Mouse (Mus musculus): ENCODE results near the gene Naxd. TPM values are rescaled to one million over a fixed set of nuclear protein-coding genes. Genes with fewer than 3 reads are reported as not detected.

Gene Naxd
- 3.1 and 3.9 TPM in 2 replicates for polyA plus RNA-seq (2012)

DNA sequence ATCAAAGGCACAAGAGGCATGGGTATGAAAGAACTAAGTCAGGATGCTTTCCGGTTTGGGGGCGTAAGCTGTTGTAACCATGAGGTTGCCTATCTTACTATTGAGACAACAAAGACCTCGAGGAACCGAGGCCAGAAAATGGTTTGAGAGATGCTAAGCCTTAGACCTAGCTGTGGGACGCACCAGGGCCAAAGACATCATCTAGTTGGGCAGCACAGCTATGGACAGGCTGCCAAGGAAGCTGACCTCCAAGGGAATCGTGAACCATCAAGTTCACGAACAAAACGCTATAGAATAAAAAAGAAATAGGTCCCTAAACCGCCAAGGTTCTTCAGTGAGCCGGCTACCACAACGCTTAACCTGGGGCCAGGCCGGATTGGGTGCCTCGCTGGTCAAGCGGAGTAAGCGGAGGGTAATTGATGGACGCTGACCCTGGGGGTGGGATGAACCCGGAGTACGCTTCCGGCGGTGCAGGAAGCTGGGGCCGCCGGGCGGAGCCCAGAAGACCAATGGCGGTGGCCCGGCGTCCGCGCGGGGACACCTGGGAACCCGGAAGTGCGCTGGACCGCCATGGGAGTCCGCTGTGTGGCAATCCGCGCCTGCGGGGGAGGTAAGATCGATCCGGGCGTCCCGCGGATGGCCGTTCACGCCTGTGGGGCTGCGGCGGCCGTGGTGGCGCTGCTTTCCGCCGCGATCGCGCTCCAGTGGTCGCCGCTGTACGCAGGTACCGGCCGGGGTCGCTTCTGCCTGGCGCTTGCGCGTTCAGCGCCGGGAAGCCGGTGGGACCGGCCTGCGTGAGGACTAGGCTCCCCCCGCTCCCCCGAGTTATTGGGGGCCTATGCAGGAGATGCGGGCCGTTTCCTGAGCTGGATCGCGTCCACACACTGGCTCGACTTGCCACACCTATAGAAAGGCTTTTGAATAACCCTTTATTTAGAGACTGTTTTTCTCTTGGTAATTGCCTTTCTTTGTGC lies at the start of gene Naxd:
Gene Naxd, plus strand, starts transcription at position 490 of the 974 bp plus-strand sequence.
- Histone ChIP-seq H3K9me3 (ENCODE audit: control insufficient read depth, low read length) (no peaks in the 10 kb centered on the region; the same call in 1 of the 2 replicates), H3K27me3 (ENCODE audit: control insufficient read depth) (peaks cover 14% of the 10 kb centered on the region), H3K4me3 (replicated peaks) (peak within 1 kb of the TSS; percentile 78), H3K4me1 (ENCODE audit: control insufficient read depth) (peaks cover 40% of the 10 kb centered on the region), H3K36me3 (ENCODE audit: control insufficient read depth) (peaks cover 22% of the 10 kb centered on the region)
- TF ChIP-seq GATA1 (IDR thresholded peaks at IDR 0.05; ENCODE audit: low read length), result no peak
- TF ChIP-seq TAL1 (IDR thresholded peaks at IDR 0.05; ENCODE audit: low read length), result no peak

DNA sequence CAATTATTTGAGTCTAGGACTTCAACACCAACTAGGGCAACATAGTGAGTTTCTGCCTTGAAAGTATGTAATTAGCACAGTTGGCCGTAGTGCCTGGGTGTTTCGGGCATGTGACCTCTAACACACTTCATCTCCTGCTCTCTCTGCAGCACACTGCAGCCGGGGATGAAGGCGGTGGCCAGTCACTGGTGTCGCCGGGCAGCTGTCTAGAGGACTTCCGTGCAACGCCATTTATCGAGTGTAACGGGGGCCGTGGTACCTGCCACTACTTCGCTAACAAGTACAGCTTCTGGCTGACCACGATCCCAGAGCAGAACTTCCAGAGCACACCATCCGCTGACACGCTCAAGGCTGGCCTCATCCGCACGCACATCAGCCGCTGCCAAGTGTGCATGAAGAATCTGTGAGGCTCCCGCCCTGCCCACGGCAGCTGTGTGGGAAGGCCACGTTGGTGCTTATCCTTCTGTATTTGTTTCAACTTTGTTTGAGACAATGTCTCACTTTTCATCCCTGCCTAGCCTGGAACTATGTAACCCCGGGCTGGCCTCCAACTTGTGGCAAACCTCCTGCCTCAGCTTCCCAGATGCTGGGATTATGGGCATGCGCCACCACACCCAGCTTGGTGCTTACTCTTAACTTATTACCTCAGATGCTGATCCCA lies 49.3 kb upstream of the Naxd start:
- no peaks in the 10 kb centered on the region for H3K9me3 ChIP-seq (ENCODE audit: control insufficient read depth, low read length)
- peaks cover 3% of the 10 kb centered on the region; the same call in 1 of the 2 replicates for H3K36me3 ChIP-seq (ENCODE audit: control insufficient read depth)
- TF ChIP-seq TAL1 (IDR thresholded peaks at IDR 0.05; ENCODE audit: low read length), result no peak
- peaks cover 20% of the 10 kb centered on the region for H3K4me1 ChIP-seq (ENCODE audit: control insufficient read depth)
- no peaks in the 10 kb centered on the region for H3K27me3 ChIP-seq (ENCODE audit: control insufficient read depth)
- no peak overlapping the region for H3K4me3 ChIP-seq (replicated peaks)

DNA sequence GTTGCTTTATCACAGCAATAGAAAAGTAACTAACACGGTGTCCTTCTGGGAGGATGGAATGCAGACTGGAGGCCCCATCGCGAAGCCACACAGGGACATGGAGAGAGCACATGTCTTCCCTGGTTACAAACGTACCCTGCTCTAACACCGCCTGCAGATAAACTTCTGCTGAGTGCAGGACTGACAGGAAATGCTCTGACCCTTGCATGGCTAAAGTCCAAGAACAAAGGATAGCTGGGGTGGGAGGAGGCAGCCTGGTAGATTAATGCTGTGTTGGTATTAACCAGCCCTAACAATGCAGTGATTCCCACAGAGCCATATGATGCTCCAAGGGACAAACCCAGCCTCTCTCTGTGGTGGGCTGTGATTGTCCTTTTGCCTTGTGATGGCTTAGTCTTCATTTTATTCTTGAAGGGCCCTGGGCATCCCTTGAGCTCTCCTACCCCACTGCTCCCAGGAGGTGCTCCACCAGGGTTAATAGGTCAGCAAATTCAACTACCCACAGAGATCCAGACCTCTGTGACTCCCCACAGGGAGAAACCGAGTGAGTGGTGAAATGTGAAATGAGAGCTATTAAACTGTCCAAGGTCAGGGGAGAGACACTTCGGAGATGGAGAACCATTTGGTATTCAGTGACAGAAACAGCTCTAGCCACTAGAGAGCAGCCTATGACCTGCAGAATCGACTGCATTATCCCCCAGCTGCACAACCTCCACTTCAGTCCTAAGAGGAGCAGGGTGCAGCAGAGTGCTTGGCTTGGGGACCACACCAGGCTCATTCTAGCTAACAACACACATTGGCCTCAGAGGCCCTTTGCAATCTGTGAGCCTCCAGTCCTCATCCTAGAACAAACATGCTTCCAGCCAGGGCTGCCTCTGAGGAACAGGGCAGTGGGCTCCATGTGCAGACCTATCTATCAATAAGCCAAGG lies 46.9 kb upstream of the Naxd start:
- H3K27me3 ChIP-seq (ENCODE audit: control insufficient read depth), result no peaks in the 10 kb centered on the region
- TF ChIP-seq GATA1 (IDR thresholded peaks at IDR 0.05; ENCODE audit: low read length) (no peak), TAL1 (IDR thresholded peaks at IDR 0.05; ENCODE audit: low read length) (no peak)

DNA sequence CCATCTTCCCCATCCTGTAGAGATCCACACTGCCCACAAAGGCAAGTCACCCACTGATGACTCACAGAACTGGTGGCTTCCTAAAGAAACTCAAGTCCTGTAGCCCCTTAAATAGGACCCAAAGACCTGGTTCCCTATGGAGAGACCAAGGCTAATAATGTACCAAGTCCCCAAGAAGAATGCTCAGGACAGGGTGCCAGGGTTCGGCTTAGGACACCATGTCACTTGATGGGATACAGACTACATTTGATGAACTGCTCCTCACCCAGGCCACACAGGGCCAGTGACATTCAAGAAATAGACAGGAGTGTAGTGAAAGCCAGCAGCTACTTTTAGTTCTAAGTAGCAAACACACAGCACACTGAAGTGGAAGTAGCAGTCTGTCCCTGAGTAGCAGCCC lies 45.2 kb upstream of the Naxd start:
- Histone ChIP-seq H3K27me3 (ENCODE audit: control insufficient read depth) (no peaks in the 10 kb centered on the region), H3K9me3 (ENCODE audit: control insufficient read depth, low read length) (no peaks in the 10 kb centered on the region), H3K36me3 (ENCODE audit: control insufficient read depth) (no peaks in the 10 kb centered on the region; the same call in 1 of the 2 replicates), H3K4me3 (replicated peaks) (no peak overlapping the region), H3K4me1 (ENCODE audit: control insufficient read depth) (no peaks in the 10 kb centered on the region)
- TF ChIP-seq TAL1 (IDR thresholded peaks at IDR 0.05; ENCODE audit: low read length) (no peak), GATA1 (IDR thresholded peaks at IDR 0.05; ENCODE audit: low read length) (no peak)

More for the DNA sequence above, 46.9 kb upstream of the Naxd start:
- H3K4me1 ChIP-seq (ENCODE audit: control insufficient read depth), result no peaks in the 10 kb centered on the region
- no peaks in the 10 kb centered on the region for H3K9me3 ChIP-seq (ENCODE audit: control insufficient read depth, low read length)
- H3K36me3 ChIP-seq (ENCODE audit: control insufficient read depth), result peaks cover 3% of the 10 kb centered on the region; the same call in 1 of the 2 replicates
- no peak overlapping the region for H3K4me3 ChIP-seq (replicated peaks)

DNA sequence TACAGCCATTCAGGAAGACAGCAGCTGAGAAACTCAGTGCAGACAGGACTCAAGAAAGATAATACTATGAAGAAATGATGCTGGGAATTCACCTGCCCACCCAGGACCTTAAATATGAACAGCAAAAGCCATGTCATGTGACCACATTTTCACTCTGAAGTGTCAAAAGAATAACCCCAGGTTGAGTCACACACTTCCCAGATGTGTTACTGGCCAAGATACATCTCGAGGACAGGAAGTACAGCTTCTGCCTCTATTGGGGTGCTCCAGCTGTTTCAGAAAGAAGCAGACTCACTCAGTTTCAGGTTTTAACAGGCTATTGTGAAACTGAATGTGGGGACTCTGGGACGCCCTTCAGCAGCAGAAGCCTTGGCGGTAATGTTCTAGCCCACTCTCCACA lies 44.7 kb upstream of the Naxd start:
- H3K4me3 ChIP-seq (replicated peaks), result no peak overlapping the region
- H3K9me3 ChIP-seq (ENCODE audit: control insufficient read depth, low read length), result no peaks in the 10 kb centered on the region
- no peaks in the 10 kb centered on the region; the same call in 1 of the 2 replicates for H3K36me3 ChIP-seq (ENCODE audit: control insufficient read depth)
- TF ChIP-seq GATA1 (IDR thresholded peaks at IDR 0.05; ENCODE audit: low read length), result no peak
- TF ChIP-seq TAL1 (IDR thresholded peaks at IDR 0.05; ENCODE audit: low read length), result no peak
- no peaks in the 10 kb centered on the region for H3K4me1 ChIP-seq (ENCODE audit: control insufficient read depth)
- H3K27me3 ChIP-seq (ENCODE audit: control insufficient read depth), result no peaks in the 10 kb centered on the region

DNA sequence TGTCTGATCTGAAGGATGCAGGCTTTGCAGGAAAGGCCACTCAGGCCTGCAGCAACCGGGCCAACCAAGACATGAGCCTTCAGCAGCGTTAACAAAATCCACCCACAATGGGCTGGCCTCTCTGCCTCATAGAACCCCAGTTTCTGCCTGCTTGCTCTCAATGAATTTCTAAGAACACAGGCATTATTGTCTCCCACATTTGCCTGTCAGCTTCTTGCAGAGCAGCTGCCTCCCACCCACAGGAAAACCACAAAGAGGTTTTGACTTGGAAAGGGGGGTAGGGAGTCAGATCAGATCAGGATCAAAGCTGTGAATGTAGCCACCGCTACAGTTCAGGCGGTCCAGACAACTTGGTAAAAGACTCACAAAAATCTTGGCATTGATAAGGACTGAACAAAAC lies 44.3 kb upstream of the Naxd start:
- no peak overlapping the region for H3K4me3 ChIP-seq (replicated peaks)
- TF ChIP-seq GATA1 (IDR thresholded peaks at IDR 0.05; ENCODE audit: low read length), result no peak
- TF ChIP-seq TAL1 (IDR thresholded peaks at IDR 0.05; ENCODE audit: low read length), result no peak

DNA sequence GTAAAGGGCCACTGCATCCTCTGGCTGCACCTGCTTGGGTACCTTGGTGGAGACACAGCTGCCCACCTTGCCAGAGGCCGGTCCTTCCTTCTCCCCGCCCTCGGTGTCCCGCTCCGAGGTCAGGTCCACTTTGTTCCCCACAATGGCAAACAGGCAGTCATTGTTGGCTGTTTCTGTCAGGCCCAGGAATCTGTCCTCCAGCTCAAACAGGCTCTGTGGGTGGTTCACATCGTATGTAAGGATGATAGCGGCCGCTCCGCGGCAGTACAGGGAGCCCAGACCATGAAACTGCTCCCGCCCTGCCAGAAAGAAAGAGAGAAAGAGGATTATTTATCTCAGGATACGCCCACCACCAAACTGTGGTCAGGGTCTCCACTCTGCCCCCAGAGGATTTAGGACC lies 43.1 kb upstream of the Naxd start:
- TF ChIP-seq TAL1 (IDR thresholded peaks at IDR 0.05; ENCODE audit: low read length) (no peak), GATA1 (IDR thresholded peaks at IDR 0.05; ENCODE audit: low read length) (no peak)
- H3K9me3 ChIP-seq (ENCODE audit: control insufficient read depth, low read length), result no peaks in the 10 kb centered on the region
- H3K4me1 ChIP-seq (ENCODE audit: control insufficient read depth), result peaks cover 2% of the 10 kb centered on the region
- no peaks in the 10 kb centered on the region for H3K27me3 ChIP-seq (ENCODE audit: control insufficient read depth)
- H3K4me3 ChIP-seq (replicated peaks), result no peak overlapping the region
- H3K36me3 ChIP-seq (ENCODE audit: control insufficient read depth), result no peaks in the 10 kb centered on the region; the same call in 1 of the 2 replicates

More for the DNA sequence above, 44.3 kb upstream of the Naxd start:
- Histone ChIP-seq H3K4me1 (ENCODE audit: control insufficient read depth) (no peaks in the 10 kb centered on the region; the same call in 1 of the 2 replicates), H3K36me3 (ENCODE audit: control insufficient read depth) (no peaks in the 10 kb centered on the region; the same call in 1 of the 2 replicates), H3K9me3 (ENCODE audit: control insufficient read depth, low read length) (no peaks in the 10 kb centered on the region), H3K27me3 (ENCODE audit: control insufficient read depth) (no peaks in the 10 kb centered on the region)

DNA sequence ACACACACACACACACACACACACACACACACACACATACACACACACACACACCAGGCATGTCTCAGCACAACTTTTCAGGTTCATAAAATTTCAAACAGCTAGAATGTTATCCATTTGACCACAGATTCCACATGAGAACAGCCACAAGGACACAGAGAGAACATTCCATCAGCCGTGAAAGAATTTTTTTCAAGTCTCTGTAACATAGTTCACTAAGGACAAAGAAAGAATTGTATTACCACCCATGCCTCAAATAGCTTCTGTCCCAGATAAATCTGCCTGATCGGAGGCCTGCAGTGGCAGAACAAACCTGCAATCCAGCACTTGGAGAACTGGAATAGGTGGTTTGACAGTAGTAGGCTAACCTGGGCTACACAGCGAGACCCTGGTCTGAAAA lies 40.0 kb upstream of the Naxd start:
- Histone ChIP-seq H3K9me3 (ENCODE audit: control insufficient read depth, low read length) (no peaks in the 10 kb centered on the region), H3K4me1 (ENCODE audit: control insufficient read depth) (peaks cover 2% of the 10 kb centered on the region), H3K36me3 (ENCODE audit: control insufficient read depth) (no peaks in the 10 kb centered on the region; the same call in 1 of the 2 replicates), H3K4me3 (replicated peaks) (no peak overlapping the region), H3K27me3 (ENCODE audit: control insufficient read depth) (no peaks in the 10 kb centered on the region)
- no peak for TF ChIP-seq GATA1 (IDR thresholded peaks at IDR 0.05; ENCODE audit: low read length)
- no peak for TF ChIP-seq TAL1 (IDR thresholded peaks at IDR 0.05; ENCODE audit: low read length)

All from erythroblast, embryonic 14.5 days (primary cell).